Comparison of ENCODE assay signal across 8 mouse cellular contexts in the genomic region with DNA sequence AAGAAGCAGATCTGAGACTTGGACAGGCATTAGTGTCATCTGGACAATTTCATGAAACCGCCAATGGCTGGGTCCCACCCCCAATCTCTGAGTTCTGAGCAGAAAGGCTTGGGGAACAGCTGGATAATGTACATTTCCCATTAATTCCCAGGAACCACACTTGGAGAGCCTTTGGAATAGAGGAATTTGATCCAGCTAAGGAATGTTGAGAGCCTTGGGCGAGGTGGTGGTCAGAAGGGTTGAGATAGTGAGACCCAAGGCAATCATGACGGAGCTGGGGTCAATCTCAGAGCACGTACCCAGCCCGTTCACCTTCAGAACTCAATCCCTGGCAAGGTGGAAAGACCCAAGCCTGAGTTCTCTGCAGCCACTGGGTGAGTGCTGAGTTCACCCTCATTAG. TPM values are rescaled to one million over a fixed set of nuclear protein-coding genes. Genes with fewer than 3 reads are reported as not detected.
DNase-seq lines count a peak whose midpoint lies in the region; ATAC-seq and TF ChIP-seq lines count a peak whose summit lies in the region.

No protein-coding gene starts in this region.

- H3K4me2 ChIP-seq in kidney, embryonic 16.5 days (replicated peaks; ENCODE audit: low read depth, low read length) = peak overlapping the region; percentile 59; the same call in 1 of the 2 replicates
- peak overlapping the region; percentile 77; the same call in 1 of the 2 replicates for H3K4me2 ChIP-seq in embryonic facial prominence, embryonic 14.5 days (ENCODE audit: low read depth, low read length)
- H3K4me2 ChIP-seq in intestine, embryonic 15.5 days (replicated peaks) = peak overlapping the region; percentile 70
- H3K4me2 ChIP-seq in midbrain, postnatal 0 days (ENCODE audit: low read depth, low read length, poor library complexity, severe bottlenecking) = peak overlapping the region; percentile 64; the same call in 1 of the 2 replicates

- H3K36me3 ChIP-seq in kidney, embryonic 16.5 days (ENCODE audit: insufficient read depth, low read length) = peaks cover 8% of the 10 kb centered on the region
- H3K36me3 ChIP-seq in embryonic facial prominence, embryonic 14.5 days (ENCODE audit: control insufficient read depth, insufficient read depth, low read length) = 0 out of 2 replicates have a peak, but pooled peaks cover 7% of the 10 kb centered on the region
- H3K36me3 ChIP-seq in intestine, embryonic 15.5 days = peaks cover 2% of the 10 kb centered on the region
- peaks cover 3% of the 10 kb centered on the region for H3K36me3 ChIP-seq in midbrain, postnatal 0 days (ENCODE audit: insufficient read depth, low read length)

- H3K27ac ChIP-seq in kidney, embryonic 16.5 days (ENCODE audit: low read length) = no peak overlapping the region
- no peak overlapping the region for H3K27ac ChIP-seq in embryonic facial prominence, embryonic 14.5 days (replicated peaks; ENCODE audit: low read depth, low read length)
- H3K27ac ChIP-seq in intestine, embryonic 15.5 days = peak overlapping the region; percentile 93; the same call in 1 of the 2 replicates
- no peak overlapping the region for H3K27ac ChIP-seq in midbrain, postnatal 0 days (ENCODE audit: low read depth, low read length)

- no peak for TF ChIP-seq CTCF in midbrain, postnatal 0 days (IDR thresholded peaks at IDR 0.05)

- 67% methylated on average over 5 of the region's 5 CpGs for whole genome bisulfite sequencing in kidney, embryonic 16.5 days
- 93% methylated on average over 5 of the region's 5 CpGs for WGBS in embryonic facial prominence, embryonic 14.5 days
- 66% methylated on average over 5 of the region's 5 CpGs for WGBS in intestine, embryonic 15.5 days
- WGBS in midbrain, postnatal 0 days = 95% methylated on average over 5 of the region's 5 CpGs

- ATAC-seq in kidney, embryonic 16.5 days (ENCODE audit: low FRiP score, low TSS enrichment) = peak; percentile 1; the same call in 1 of the 2 replicates
- ATAC-seq in embryonic facial prominence, embryonic 14.5 days (ENCODE audit: low read depth) = no peak
- ATAC-seq in intestine, embryonic 15.5 days = no peak
- no peak for ATAC-seq in midbrain, postnatal 0 days (ENCODE audit: low FRiP score)
- no peak for ATAC-seq in cerebellum, adult (ENCODE audit: insufficient number of reproducible peaks, low FRiP score, low TSS enrichment)

- H3K27me3 ChIP-seq in kidney, embryonic 16.5 days (ENCODE audit: insufficient read depth, low read length) = no peaks in the 10 kb centered on the region
- no peaks in the 10 kb centered on the region for H3K27me3 ChIP-seq in embryonic facial prominence, embryonic 14.5 days (replicated peaks; ENCODE audit: control insufficient read depth, insufficient read depth, low read length)
- H3K27me3 ChIP-seq in intestine, embryonic 15.5 days (replicated peaks) = no peaks in the 10 kb centered on the region
- H3K27me3 ChIP-seq in midbrain, postnatal 0 days (ENCODE audit: insufficient read depth, low read length) = no peaks in the 10 kb centered on the region

- H3K4me1 ChIP-seq in kidney, embryonic 16.5 days (ENCODE audit: insufficient read depth, low read length) = peaks cover 16% of the 10 kb centered on the region
- H3K4me1 ChIP-seq in embryonic facial prominence, embryonic 14.5 days (ENCODE audit: control insufficient read depth, insufficient read depth, low read length) = peaks cover 6% of the 10 kb centered on the region; the same call in 1 of the 2 replicates
- peaks cover 10% of the 10 kb centered on the region; the same call in 1 of the 2 replicates for H3K4me1 ChIP-seq in intestine, embryonic 15.5 days (replicated peaks)
- peaks cover 4% of the 10 kb centered on the region; the same call in 1 of the 2 replicates for H3K4me1 ChIP-seq in midbrain, postnatal 0 days (ENCODE audit: insufficient read depth, low read length)

- no peak overlapping the region for H3K4me3 ChIP-seq in kidney, embryonic 16.5 days (ENCODE audit: low read length)
- no peak overlapping the region for H3K4me3 ChIP-seq in embryonic facial prominence, embryonic 14.5 days (ENCODE audit: low read depth, low read length)
- peak overlapping the region; percentile 79 for H3K4me3 ChIP-seq in intestine, embryonic 15.5 days (replicated peaks)
- no peak overlapping the region for H3K4me3 ChIP-seq in midbrain, postnatal 0 days (ENCODE audit: low read depth, low read length)

- DNase-seq in kidney, postnatal 10 days = no peak
- no peak for DNase-seq in embryonic facial prominence, embryonic 14.5 days (ENCODE audit: low spot score)
- no peak for DNase-seq in midbrain, postnatal 0 days (ENCODE audit: low spot score)
- DNase-seq in embryo, embryonic 10.5 days (ENCODE audit: low spot score) = no peak
- no peak for DNase-seq in retina, embryonic 14.5 days (ENCODE audit: low spot score)

- peak overlapping the region; percentile 98; the same call in 1 of the 2 replicates for H3K9ac ChIP-seq in kidney, embryonic 16.5 days (replicated peaks; ENCODE audit: low read length)
- peak overlapping the region; percentile 83 for H3K9ac ChIP-seq in embryonic facial prominence, embryonic 14.5 days (ENCODE audit: low read depth, low read length)
- H3K9ac ChIP-seq in intestine, embryonic 15.5 days = no peak overlapping the region
- H3K9ac ChIP-seq in midbrain, postnatal 0 days (replicated peaks; ENCODE audit: low read length, poor library complexity, severe bottlenecking) = peak overlapping the region; percentile 87; the same call in 1 of the 2 replicates

- H3K9me3 ChIP-seq in kidney, embryonic 16.5 days (ENCODE audit: low read length) = no peaks in the 10 kb centered on the region
- H3K9me3 ChIP-seq in embryonic facial prominence, embryonic 14.5 days (ENCODE audit: control insufficient read depth, low read length) = no peaks in the 10 kb centered on the region
- H3K9me3 ChIP-seq in intestine, embryonic 15.5 days = no peaks in the 10 kb centered on the region
- H3K9me3 ChIP-seq in midbrain, postnatal 0 days (ENCODE audit: low read length) = no peaks in the 10 kb centered on the region

RNA-seq across cellular contexts. Expression of gene Commd7, which starts 0.7 kb away (rescaled TPM):
- 84.2 and 87.4 TPM in 2 replicates for polyA plus RNA-seq in kidney, embryonic 16.5 days (2015; fragmentation: Nextera tagmentation; extraction: Ambion mirVana)
- polyA plus RNA-seq in embryonic facial prominence, embryonic 14.5 days (2014; fragmentation: Nextera tagmentation; extraction: Ambion mirVana) = 61.5 and 66.5 TPM in 2 replicates
- polyA plus RNA-seq in intestine, embryonic 15.5 days (2015; fragmentation: Nextera tagmentation; extraction: Ambion mirVana) = 81.2 and 82.1 TPM in 2 replicates
- 24.7 and 27.9 TPM in 2 replicates for total RNA-seq in midbrain, postnatal 0 days (2014; rRNA removed)
- 103 TPM in 2 replicates for polyA plus RNA-seq in midbrain, postnatal 0 days (2015; fragmentation: Nextera tagmentation; extraction: Ambion mirVana)

RNA-seq across cellular contexts. Expression of gene Dnmt3b, which starts 16.0 kb away (rescaled TPM):
- 17.3 and 18.1 TPM in 2 replicates for polyA plus RNA-seq in kidney, embryonic 16.5 days (2015; fragmentation: Nextera tagmentation; extraction: Ambion mirVana)
- 7.0 and 7.6 TPM in 2 replicates for polyA plus RNA-seq in embryonic facial prominence, embryonic 14.5 days (2014; fragmentation: Nextera tagmentation; extraction: Ambion mirVana)
- 8.1 and 8.6 TPM in 2 replicates for polyA plus RNA-seq in intestine, embryonic 15.5 days (2015; fragmentation: Nextera tagmentation; extraction: Ambion mirVana)
- total RNA-seq in midbrain, postnatal 0 days (2014; rRNA removed) = 4.2 and 5.3 TPM in 2 replicates
- 1.7 and 1.8 TPM in 2 replicates for polyA plus RNA-seq in midbrain, postnatal 0 days (2015; fragmentation: Nextera tagmentation; extraction: Ambion mirVana)
